Mouse (Mus musculus) embryonic facial prominence, embryonic 10.5 days (tissue): Measurements from ENCODE around the gene Ehd2. TPM values are rescaled to one million over a fixed set of nuclear protein-coding genes. Genes with fewer than 3 reads are reported as not detected.

ENCODE experiments used
- DNase-seq: peaks from one replicate; pipeline ENCODE4 v3.0.0-alpha.2; 2017; ENCODE audit warnings: low spot score
- H3K27ac ChIP-seq: fragments of 300-500 bp; sonication (generic); replicated peaks from 2 replicates; pipeline ENCODE4 v1.5.1; 2016; ENCODE audit warnings: mild to moderate bottlenecking
- H3K27me3 ChIP-seq: fragments of 300-500 bp; sonication (generic); replicated peaks from 2 replicates; pipeline ENCODE4 v1.6.1; 2016; ENCODE audit warnings: low read depth, mild to moderate bottlenecking; ENCODE audit not compliant: poor library complexity, severe bottlenecking
- H3K36me3 ChIP-seq: fragments of 300-500 bp; sonication (generic); replicated peaks from 2 replicates; pipeline ENCODE4 v1.6.1; 2016; ENCODE audit warnings: mild to moderate bottlenecking, moderate library complexity
- H3K4me1 ChIP-seq: fragments of 300-500 bp; sonication (generic); 2 replicates; pipeline ENCODE4 v1.6.1; 2016
- H3K4me3 ChIP-seq: fragments of 300-500 bp; sonication (generic); 2 replicates; pipeline ENCODE4 v1.5.1; 2016; ENCODE audit warnings: mild to moderate bottlenecking, moderate library complexity
- H3K9me3 ChIP-seq: fragments of 300-500 bp; sonication (generic); 2 replicates; pipeline ENCODE4 v1.6.1; 2016; ENCODE audit warnings: mild to moderate bottlenecking
- WGBS: fragments of 180-500 bp; shearing (Covaris S2); methylation state at CpG from one replicate; pipeline ENCODE4 v1.1.7; 2016; 5-methylcytosine and 5-hydroxymethylcytosine counted together
- polyA plus RNA-seq: library from polyadenylated mRNA; unstranded; fragments of >200 nt; fragmentation: Nextera tagmentation; extraction: Ambion mirVana; gene quantifications from 2 replicates; pipeline ENCODE4 v1.2.1, GENCODE M21; 2016

The Ehd2 gene
- polyA plus RNA-seq, 1 experiment from 2014 or later, result 13.8 TPM

- no peak overlapping the region for H3K27ac ChIP-seq
- H3K36me3 ChIP-seq, result peaks cover 37% of the 10 kb centered on the region
- no peaks in the 10 kb centered on the region for H3K27me3 ChIP-seq
- no peak overlapping the region for H3K4me3 ChIP-seq
- no peaks in the 10 kb centered on the region for H3K9me3 ChIP-seq
- peaks cover 15% of the 10 kb centered on the region for H3K4me1 ChIP-seq
- DNase-seq, result no peak
- 89% methylated on average over 8 of the region's 8 CpGs for WGBS
These were observed 955 bp upstream of the Ehd2 start for GRCm38 (mm10) chr7:15968322-15968721.

- Histone ChIP-seq H3K4me3 (peak overlapping the region; percentile 57), H3K9me3 (0 out of 2 replicates have a peak, but pooled peaks cover 4% of the 10 kb centered on the region), H3K27ac (no peak overlapping the region), H3K27me3 (no peaks in the 10 kb centered on the region), H3K4me1 (peaks cover 33% of the 10 kb centered on the region), H3K36me3 (peaks cover 19% of the 10 kb centered on the region)
- no peak for DNase-seq
- 83% methylated on average over 3 of the region's 3 CpGs for WGBS
These were observed 878 bp downstream of the Ehd2 start for GRCm38 (mm10) chr7:15966489-15966888.

- no peaks in the 10 kb centered on the region for H3K36me3 ChIP-seq
- WGBS, result 86% methylated on average over 32 of the region's 32 CpGs
- no peak overlapping the region for H3K4me3 ChIP-seq
- H3K4me1 ChIP-seq, result peaks cover 41% of the 10 kb centered on the region
- peak overlapping the region; percentile 0; the same call in 1 of the 2 replicates for H3K27ac ChIP-seq
- no peak for DNase-seq
- H3K9me3 ChIP-seq, result 0 out of 2 replicates have a peak, but pooled peaks cover 4% of the 10 kb centered on the region
- no peaks in the 10 kb centered on the region for H3K27me3 ChIP-seq
These were observed 3.3 kb downstream of the Ehd2 start for GRCm38 (mm10) chr7:15963798-15964652.

- H3K36me3 ChIP-seq, result 0 out of 2 replicates have a peak, but pooled peaks cover under 1% of the 10 kb centered on the region
- H3K4me3 ChIP-seq, result peak overlapping the region; percentile 33; the same call in 1 of the 2 replicates
- WGBS, result 26% methylated on average over 12 of the region's 12 CpGs
- 0 out of 2 replicates have a peak, but pooled peaks cover 4% of the 10 kb centered on the region for H3K9me3 ChIP-seq
- DNase-seq, result peak; percentile 57
- H3K4me1 ChIP-seq, result peaks cover 41% of the 10 kb centered on the region
- no peaks in the 10 kb centered on the region for H3K27me3 ChIP-seq
- peak overlapping the region; percentile 76 for H3K27ac ChIP-seq
These were observed 4.8 kb downstream of the Ehd2 start for GRCm38 (mm10) chr7:15962311-15963288.

GRCm38 (mm10) chr7:15961798-15962197 is 5.6 kb downstream of the Ehd2 start:
- Histone ChIP-seq H3K27ac (0 out of 2 replicates have a peak overlapping the region, but pooled peaks have one; percentile 76), H3K9me3 (0 out of 2 replicates have a peak, but pooled peaks cover 4% of the 10 kb centered on the region), H3K4me3 (peak overlapping the region; percentile 33; the same call in 1 of the 2 replicates), H3K4me1 (peaks cover 34% of the 10 kb centered on the region), H3K27me3 (no peaks in the 10 kb centered on the region), H3K36me3 (peaks cover 4% of the 10 kb centered on the region; the same call in 1 of the 2 replicates)
- WGBS, result 88% methylated on average over 7 of the region's 7 CpGs
- no peak for DNase-seq

- no peak for DNase-seq
- Histone ChIP-seq H3K4me3 (no peak overlapping the region), H3K36me3 (peaks cover 4% of the 10 kb centered on the region; the same call in 1 of the 2 replicates), H3K27me3 (peaks cover 2% of the 10 kb centered on the region; the same call in 1 of the 2 replicates), H3K9me3 (0 out of 2 replicates have a peak, but pooled peaks cover 4% of the 10 kb centered on the region), H3K4me1 (peaks cover 34% of the 10 kb centered on the region), H3K27ac (no peak overlapping the region)
- 58% methylated on average over 4 of the region's 4 CpGs for WGBS
These were observed 6.1 kb downstream of the Ehd2 start for GRCm38 (mm10) chr7:15961239-15961638.

- H3K27ac ChIP-seq, result no peak overlapping the region
These were observed 6.7 kb downstream of the Ehd2 start for GRCm38 (mm10) chr7:15960691-15961090.

GRCm38 (mm10) chr7:15956143-15956542 is 11.2 kb downstream of the Ehd2 start:
- 71% methylated on average over 5 of the region's 5 CpGs for WGBS
- Histone ChIP-seq H3K4me3 (no peak overlapping the region), H3K36me3 (peaks cover 4% of the 10 kb centered on the region; the same call in 1 of the 2 replicates), H3K9me3 (peaks cover 6% of the 10 kb centered on the region; the same call in 1 of the 2 replicates), H3K4me1 (peaks cover 16% of the 10 kb centered on the region), H3K27me3 (peaks cover 17% of the 10 kb centered on the region), H3K27ac (no peak overlapping the region)
- no peak for DNase-seq

More at GRCm38 (mm10) chr7:15960691-15961090, 6.7 kb downstream of the Ehd2 start:
- no peak overlapping the region for H3K4me3 ChIP-seq
- 52% methylated on average over 4 of the region's 4 CpGs for WGBS
- 0 out of 2 replicates have a peak, but pooled peaks cover 4% of the 10 kb centered on the region for H3K9me3 ChIP-seq
- no peak for DNase-seq
- peaks cover 4% of the 10 kb centered on the region; the same call in 1 of the 2 replicates for H3K36me3 ChIP-seq
- H3K4me1 ChIP-seq, result peaks cover 34% of the 10 kb centered on the region
- peaks cover 8% of the 10 kb centered on the region for H3K27me3 ChIP-seq

- no peak overlapping the region; the same call in 1 of the 2 replicates for H3K27ac ChIP-seq
- H3K36me3 ChIP-seq, result peaks cover 6% of the 10 kb centered on the region
- H3K4me3 ChIP-seq, result peak overlapping the region; percentile 51
- peaks cover 17% of the 10 kb centered on the region for H3K27me3 ChIP-seq
- H3K9me3 ChIP-seq, result peaks cover 6% of the 10 kb centered on the region; the same call in 1 of the 2 replicates
- H3K4me1 ChIP-seq, result peaks cover 10% of the 10 kb centered on the region
- DNase-seq, result no peak
- 18% methylated on average over 7 of the region's 7 CpGs for WGBS
These were observed 11.9 kb downstream of the Ehd2 start for GRCm38 (mm10) chr7:15955509-15955908.

- Histone ChIP-seq H3K4me3 (peak overlapping the region; percentile 51), H3K27me3 (peaks cover 17% of the 10 kb centered on the region), H3K36me3 (peaks cover 9% of the 10 kb centered on the region), H3K27ac (no peak overlapping the region; the same call in 1 of the 2 replicates), H3K4me1 (peaks cover 8% of the 10 kb centered on the region), H3K9me3 (peaks cover 6% of the 10 kb centered on the region; the same call in 1 of the 2 replicates)
- peak; percentile 58 for DNase-seq
- WGBS, result 2% methylated on average over 21 of the region's 21 CpGs
These were observed 12.4 kb downstream of the Ehd2 start for GRCm38 (mm10) chr7:15954978-15955443.

- Histone ChIP-seq H3K36me3 (peaks cover 11% of the 10 kb centered on the region), H3K27me3 (peaks cover 17% of the 10 kb centered on the region), H3K4me3 (no peak overlapping the region), H3K4me1 (peaks cover 8% of the 10 kb centered on the region), H3K27ac (no peak overlapping the region), H3K9me3 (peaks cover 6% of the 10 kb centered on the region; the same call in 1 of the 2 replicates)
- no peak for DNase-seq
- WGBS, result 91% methylated on average over 7 of the region's 7 CpGs
These were observed 12.9 kb downstream of the Ehd2 start for GRCm38 (mm10) chr7:15954436-15954835.
